Mouse (Mus musculus) forebrain, embryonic 15.5 days (tissue): ENCODE data around the gene Polr1a. TPM values are rescaled to one million over a fixed set of nuclear protein-coding genes. Genes with fewer than 3 reads are reported as not detected.

ENCODE experiments used
- ATAC-seq: fragments of 200-750 bp; cut with Nextera tagmentation; replicated peaks from 2 replicates; pipeline ENCODE4 v1.8.0; 2017; ENCODE audit warnings: mild to moderate bottlenecking, moderate TSS enrichment, moderate library complexity
- H3K27ac ChIP-seq: fragments of 300-500 bp; sonication (generic); replicated peaks from 2 replicates; pipeline ENCODE4 v1.5.1; 2015; ENCODE audit warnings: mild to moderate bottlenecking, inconsistent platforms
- H3K27me3 ChIP-seq: fragments of 300-500 bp; sonication (generic); 2 replicates; pipeline ENCODE4 v1.6.1; 2015; ENCODE audit warnings: inconsistent platforms
- H3K36me3 ChIP-seq: fragments of 300-500 bp; sonication (generic); 2 replicates; pipeline ENCODE4 v1.6.1; 2015; ENCODE audit warnings: mild to moderate bottlenecking, inconsistent platforms
- H3K4me1 ChIP-seq: fragments of 300-500 bp; sonication (generic); 2 replicates; pipeline ENCODE4 v1.6.1; 2015; ENCODE audit warnings: inconsistent platforms
- H3K4me2 ChIP-seq: fragments of 300-500 bp; sonication (generic); replicated peaks from 2 replicates; pipeline ENCODE4 v1.6.1; 2015; ENCODE audit warnings: mild to moderate bottlenecking, inconsistent platforms
- H3K4me3 ChIP-seq: fragments of 300-500 bp; sonication (generic); 2 replicates; pipeline ENCODE4 v1.5.1; 2015; ENCODE audit warnings: mild to moderate bottlenecking, inconsistent platforms
- H3K9ac ChIP-seq: fragments of 300-500 bp; sonication (generic); replicated peaks from 2 replicates; pipeline ENCODE4 v1.6.1; 2015; ENCODE audit warnings: mild to moderate bottlenecking, inconsistent platforms
- H3K9me3 ChIP-seq: fragments of 300-500 bp; sonication (generic); 2 replicates; pipeline ENCODE4 v1.6.1; 2016; ENCODE audit warnings: inconsistent platforms
- WGBS: fragments of 180-500 bp; shearing (Covaris S2); methylation state at CpG from one replicate; pipeline ENCODE4 v1.1.7; 2015; ENCODE audit warnings: mixed read lengths; 5-methylcytosine and 5-hydroxymethylcytosine counted together
- polyA plus RNA-seq: library from polyadenylated mRNA; unstranded; fragments of >200 nt; fragmentation: Nextera tagmentation; extraction: Ambion mirVana; gene quantifications from 2 replicates; pipeline ENCODE4 v1.2.1, GENCODE M21; 2015

Gene Polr1a
- polyA plus RNA-seq, 1 experiment from 2014 or later: 19.9 TPM

GRCm38 (mm10) chr6:71962119-71962518 lies 53.3 kb downstream of the Polr1a start:
- Histone ChIP-seq H3K9ac (no peak overlapping the region), H3K4me2 (no peak overlapping the region), H3K27ac (no peak overlapping the region), H3K36me3 (peaks cover 9% of the 10 kb centered on the region; the same call in 1 of the 2 replicates), H3K4me1 (no peaks in the 10 kb centered on the region), H3K27me3 (no peaks in the 10 kb centered on the region), H3K9me3 (no peaks in the 10 kb centered on the region), H3K4me3 (no peak overlapping the region)
- 88% methylated on average over 5 of the region's 5 CpGs for WGBS
- no peak for ATAC-seq

- H3K4me3 ChIP-seq: no peak overlapping the region
- WGBS: 97% methylated on average over 6 of the region's 6 CpGs
- no peaks in the 10 kb centered on the region for H3K9me3 ChIP-seq
- H3K27ac ChIP-seq: no peak overlapping the region
- H3K4me2 ChIP-seq: no peak overlapping the region
- ATAC-seq: no peak
- H3K4me1 ChIP-seq: no peaks in the 10 kb centered on the region
- H3K9ac ChIP-seq: no peak overlapping the region
- peaks cover 13% of the 10 kb centered on the region; the same call in 1 of the 2 replicates for H3K36me3 ChIP-seq
- no peaks in the 10 kb centered on the region for H3K27me3 ChIP-seq
These were observed 53.9 kb downstream of the Polr1a start for GRCm38 (mm10) chr6:71962706-71963105.

GRCm38 (mm10) chr6:71963561-71963960 lies 54.7 kb downstream of the Polr1a start:
- H3K9ac ChIP-seq: no peak overlapping the region
- no peaks in the 10 kb centered on the region for H3K27me3 ChIP-seq
- H3K4me1 ChIP-seq: no peaks in the 10 kb centered on the region
- H3K9me3 ChIP-seq: no peaks in the 10 kb centered on the region
- WGBS: 98% methylated on average over 11 of the region's 11 CpGs
- ATAC-seq: no peak
- H3K4me2 ChIP-seq: no peak overlapping the region
- H3K36me3 ChIP-seq: peaks cover 17% of the 10 kb centered on the region; the same call in 1 of the 2 replicates
- H3K27ac ChIP-seq: no peak overlapping the region
- H3K4me3 ChIP-seq: no peak overlapping the region

- H3K9ac ChIP-seq: no peak overlapping the region
- no peak overlapping the region for H3K4me2 ChIP-seq
- ATAC-seq: no peak
- H3K36me3 ChIP-seq: peaks cover 31% of the 10 kb centered on the region
- WGBS: 90% methylated on average over 5 of the region's 5 CpGs
- H3K4me1 ChIP-seq: no peaks in the 10 kb centered on the region
- H3K27ac ChIP-seq: no peak overlapping the region
- H3K9me3 ChIP-seq: no peaks in the 10 kb centered on the region
- H3K4me3 ChIP-seq: no peak overlapping the region
- H3K27me3 ChIP-seq: no peaks in the 10 kb centered on the region
These were observed 57.9 kb downstream of the Polr1a start for GRCm38 (mm10) chr6:71966683-71967303.

GRCm38 (mm10) chr6:71967847-71968246 lies 59.0 kb downstream of the Polr1a start:
- Histone ChIP-seq H3K4me1 (no peaks in the 10 kb centered on the region), H3K36me3 (peaks cover 40% of the 10 kb centered on the region), H3K9ac (no peak overlapping the region), H3K4me2 (no peak overlapping the region), H3K27me3 (no peaks in the 10 kb centered on the region), H3K27ac (no peak overlapping the region), H3K4me3 (no peak overlapping the region), H3K9me3 (no peaks in the 10 kb centered on the region)
- 86% methylated on average over 7 of the region's 7 CpGs for WGBS
- no peak for ATAC-seq

GRCm38 (mm10) chr6:71969459-71969858 lies 60.6 kb downstream of the Polr1a start:
- H3K27me3 ChIP-seq: no peaks in the 10 kb centered on the region
- no peak overlapping the region for H3K4me2 ChIP-seq
- H3K4me3 ChIP-seq: no peak overlapping the region
- no peak overlapping the region for H3K9ac ChIP-seq
- WGBS: 83% methylated on average over 7 of the region's 7 CpGs
- no peaks in the 10 kb centered on the region for H3K4me1 ChIP-seq
- no peak overlapping the region for H3K27ac ChIP-seq
- H3K9me3 ChIP-seq: no peaks in the 10 kb centered on the region
- H3K36me3 ChIP-seq: peaks cover 45% of the 10 kb centered on the region
- no peak for ATAC-seq

- ATAC-seq: no peak
- H3K4me2 ChIP-seq: no peak overlapping the region
- no peak overlapping the region for H3K27ac ChIP-seq
- H3K9me3 ChIP-seq: no peaks in the 10 kb centered on the region
- no peak overlapping the region for H3K4me3 ChIP-seq
- peaks cover 52% of the 10 kb centered on the region for H3K36me3 ChIP-seq
- no peak overlapping the region for H3K9ac ChIP-seq
- no peaks in the 10 kb centered on the region for H3K27me3 ChIP-seq
- WGBS: 54% methylated on average over 2 of the region's 2 CpGs
- H3K4me1 ChIP-seq: no peaks in the 10 kb centered on the region
These were observed 61.3 kb downstream of the Polr1a start for GRCm38 (mm10) chr6:71970154-71970553.

- Histone ChIP-seq H3K27me3 (no peaks in the 10 kb centered on the region), H3K9me3 (no peaks in the 10 kb centered on the region), H3K4me2 (no peak overlapping the region), H3K27ac (no peak overlapping the region), H3K36me3 (peaks cover 51% of the 10 kb centered on the region), H3K4me3 (no peak overlapping the region), H3K4me1 (no peaks in the 10 kb centered on the region), H3K9ac (no peak overlapping the region)
- WGBS: 92% methylated on average over 7 of the region's 7 CpGs
- ATAC-seq: no peak
These were observed 67.7 kb downstream of the Polr1a start for GRCm38 (mm10) chr6:71976592-71976991.

GRCm38 (mm10) chr6:71980165-71980564 lies 71.3 kb downstream of the Polr1a start:
- H3K27ac ChIP-seq: no peak overlapping the region
- ATAC-seq: no peak
- H3K36me3 ChIP-seq: peaks cover 27% of the 10 kb centered on the region; the same call in 1 of the 2 replicates
- WGBS: 88% methylated on average over 8 of the region's 8 CpGs
- H3K4me2 ChIP-seq: no peak overlapping the region
- no peak overlapping the region for H3K4me3 ChIP-seq
- no peak overlapping the region for H3K9ac ChIP-seq
- no peaks in the 10 kb centered on the region for H3K9me3 ChIP-seq
- no peaks in the 10 kb centered on the region for H3K27me3 ChIP-seq
- no peaks in the 10 kb centered on the region for H3K4me1 ChIP-seq

GRCm38 (mm10) chr6:71980587-71980986 lies 71.7 kb downstream of the Polr1a start:
- H3K4me1 ChIP-seq: no peaks in the 10 kb centered on the region
- H3K4me3 ChIP-seq: no peak overlapping the region
- ATAC-seq: no peak
- no peaks in the 10 kb centered on the region for H3K9me3 ChIP-seq
- H3K9ac ChIP-seq: no peak overlapping the region
- H3K27ac ChIP-seq: no peak overlapping the region
- no peak overlapping the region for H3K4me2 ChIP-seq
- H3K27me3 ChIP-seq: no peaks in the 10 kb centered on the region
- 98% methylated on average over 2 of the region's 2 CpGs for WGBS
- H3K36me3 ChIP-seq: peaks cover 23% of the 10 kb centered on the region; the same call in 1 of the 2 replicates

GRCm38 (mm10) chr6:71981450-71981849 lies 72.6 kb downstream of the Polr1a start:
- H3K4me1 ChIP-seq: no peaks in the 10 kb centered on the region
- no peak overlapping the region for H3K4me3 ChIP-seq
- no peak for ATAC-seq
- no peak overlapping the region for H3K9ac ChIP-seq
- H3K27me3 ChIP-seq: no peaks in the 10 kb centered on the region
- peaks cover 16% of the 10 kb centered on the region; the same call in 1 of the 2 replicates for H3K36me3 ChIP-seq
- H3K27ac ChIP-seq: no peak overlapping the region
- H3K4me2 ChIP-seq: no peak overlapping the region
- H3K9me3 ChIP-seq: no peaks in the 10 kb centered on the region
- 93% methylated on average over 4 of the region's 4 CpGs for WGBS

- Histone ChIP-seq H3K4me1 (peaks cover 4% of the 10 kb centered on the region), H3K36me3 (no peaks in the 10 kb centered on the region), H3K27ac (no peak overlapping the region), H3K27me3 (no peaks in the 10 kb centered on the region), H3K4me2 (no peak overlapping the region), H3K9ac (no peak overlapping the region), H3K9me3 (no peaks in the 10 kb centered on the region), H3K4me3 (no peak overlapping the region)
- WGBS: 86% methylated on average over 4 of the region's 4 CpGs
- ATAC-seq: no peak
These were observed 77.1 kb downstream of the Polr1a start for GRCm38 (mm10) chr6:71985984-71986383.
